Mouse (Mus musculus) erythroblast, embryonic 14.5 days (primary cell): ENCODE measurements around the gene Sez6.

ENCODE experiments used
- GATA1 ChIP-seq: IDR thresholded peaks from 2 replicates; pipeline ENCODE4 v1.6.1; 2012; ENCODE audit warnings: low read length, inconsistent platforms, mixed read lengths
- TAL1 ChIP-seq: IDR thresholded peaks from 3 replicates; pipeline ENCODE4 v1.6.1; 2012; ENCODE audit warnings: low read length, inconsistent platforms, mixed read lengths

- no peak for TF ChIP-seq TAL1
- no peak for TF ChIP-seq GATA1
Measured at GRCm38 (mm10) chr11:77985541-77986065, 55.0 kb downstream of the Sez6 start.
